Mouse (Mus musculus) erythroid progenitor cell, adult 5-6 weeks (primary cell): ENCODE results near the gene Ttc9. TPM values are rescaled to one million over a fixed set of nuclear protein-coding genes. Genes with fewer than 3 reads are reported as not detected.

ENCODE experiments used
- ATAC-seq: replicated peaks from 2 replicates; pipeline ENCODE4 v1.8.0; 2016; ENCODE audit warnings: moderate number of reproducible peaks, mild to moderate bottlenecking, moderate TSS enrichment, inconsistent platforms; ENCODE audit not compliant: poor library complexity, low FRiP score, severe bottlenecking
- total RNA-seq, 2 experiments: library from RNA; stranded (forward) in 1 of 2; stranded (reverse) in 1 of 2; fragments of 150-400 nt in 1 of 2; fragments of 186-747, 209-891 nt in 1 of 2; gene quantifications; 2 replicates each; pipeline versions ENCODE4 v1.2.3 to v1.2.4; 2015 to 2017; ENCODE audit warnings: low replicate concordance in 2 of 2

Gene Ttc9
- total RNA-seq, 2 experiments from 2014 or later = not detected

DNA sequence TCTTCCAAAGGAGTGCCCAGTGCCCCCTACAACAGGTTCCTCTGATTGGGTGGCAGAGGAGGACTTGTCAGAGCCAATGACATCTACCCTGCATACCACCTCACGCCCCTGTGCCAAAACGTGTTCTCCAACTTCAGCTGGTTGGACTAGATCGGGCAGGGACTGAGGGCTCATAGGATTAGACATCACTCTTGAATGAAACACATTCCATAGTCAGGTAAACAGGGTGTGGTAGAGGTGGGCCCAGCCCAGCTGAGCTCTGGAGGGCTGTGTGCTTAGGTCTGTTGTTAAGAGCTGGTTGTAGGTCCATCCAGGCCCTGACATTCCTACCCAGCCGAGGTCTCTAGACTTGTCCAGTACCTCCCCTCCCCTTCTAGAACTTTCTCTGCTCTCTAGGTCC lies 81.6 kb downstream of the Ttc9 start:
- no peak for ATAC-seq

Other genes with a start within 250 kb of the Ttc9 start
- gene Adam4, start 209.3 kb upstream of the Ttc9 start, total RNA-seq (2015; ENCODE audit: low replicate concordance) = 1.8 TPM in 1 of 2 replicates, not detected in the other
- 0.77 TPM in 1 of 2 replicates, not detected in the other for gene Adam4, start 209.3 kb upstream of the Ttc9 start, total RNA-seq (2017; ENCODE audit: low replicate concordance)
- 3.2 and 32.7 TPM in 2 replicates for gene Cox16, start 146.1 kb upstream of the Ttc9 start, total RNA-seq (2015; ENCODE audit: low replicate concordance)
- gene Cox16, start 146.1 kb upstream of the Ttc9 start, total RNA-seq (2017; ENCODE audit: low replicate concordance) = 12.9 and 26.7 TPM in 2 replicates
- gene Gm20498, start 98.3 kb upstream of the Ttc9 start, total RNA-seq (2015; ENCODE audit: low replicate concordance) = 3.6 TPM in 1 of 2 replicates, not detected in the other
- 3.7 TPM in 1 of 2 replicates, not detected in the other for gene Gm20498, start 98.3 kb upstream of the Ttc9 start, total RNA-seq (2017; ENCODE audit: low replicate concordance)
- gene Synj2bp, start 98.3 kb upstream of the Ttc9 start, total RNA-seq (2015; ENCODE audit: low replicate concordance) = 6.5 and 15.1 TPM in 2 replicates
- gene Synj2bp, start 98.3 kb upstream of the Ttc9 start, total RNA-seq (2017; ENCODE audit: low replicate concordance) = 12.8 and 18.4 TPM in 2 replicates
- gene Adam21, start 62.8 kb upstream of the Ttc9 start, total RNA-seq (2015; ENCODE audit: low replicate concordance) = not detected in 2 replicates
- gene Adam21, start 62.8 kb upstream of the Ttc9 start, total RNA-seq (2017; ENCODE audit: low replicate concordance) = not detected in 2 replicates
- gene Med6, start 36.2 kb upstream of the Ttc9 start, total RNA-seq (2015; ENCODE audit: low replicate concordance) = 28.9 and 29.6 TPM in 2 replicates
- gene Med6, start 36.2 kb upstream of the Ttc9 start, total RNA-seq (2017; ENCODE audit: low replicate concordance) = 91.9 and 102 TPM in 2 replicates
- gene Map3k9, start 149.9 kb downstream of the Ttc9 start, total RNA-seq (2015; ENCODE audit: low replicate concordance) = 0.72 TPM in 1 of 2 replicates, not detected in the other
- gene Map3k9, start 149.9 kb downstream of the Ttc9 start, total RNA-seq (2017; ENCODE audit: low replicate concordance) = 0.13 and 0.83 TPM in 2 replicates
- gene Pcnx, start 228.8 kb downstream of the Ttc9 start, total RNA-seq (2015; ENCODE audit: low replicate concordance) = 1.4 and 15.5 TPM in 2 replicates
- 2.4 and 6.6 TPM in 2 replicates for gene Pcnx, start 228.8 kb downstream of the Ttc9 start, total RNA-seq (2017; ENCODE audit: low replicate concordance)